Mouse (Mus musculus): Measurements from ENCODE around the gene Nf1. TPM values are rescaled to one million over a fixed set of nuclear protein-coding genes. Genes with fewer than 3 reads are reported as not detected.

Nf1 gene
- 31.1 TPM for polyA plus RNA-seq (2015; fragmentation: Illumina TruSeq; extraction: RNeasy Lipid Tissue Mini Kit (QIAGEN cat#74804); ENCODE audit: low read depth, low replicate concordance)

GRCm38 (mm10) chr11:79339234-79339807, at the start of gene Nf1:
Gene Nf1, plus strand, starts transcription at chr11:79339693.

GRCm38 (mm10) chr11:79296856-79297491, 42.5 kb upstream of the Nf1 start, which contains the start of gene Gm9964:
Gene Gm9964, minus strand, starts transcription at chr11:79296906.

DNA sequence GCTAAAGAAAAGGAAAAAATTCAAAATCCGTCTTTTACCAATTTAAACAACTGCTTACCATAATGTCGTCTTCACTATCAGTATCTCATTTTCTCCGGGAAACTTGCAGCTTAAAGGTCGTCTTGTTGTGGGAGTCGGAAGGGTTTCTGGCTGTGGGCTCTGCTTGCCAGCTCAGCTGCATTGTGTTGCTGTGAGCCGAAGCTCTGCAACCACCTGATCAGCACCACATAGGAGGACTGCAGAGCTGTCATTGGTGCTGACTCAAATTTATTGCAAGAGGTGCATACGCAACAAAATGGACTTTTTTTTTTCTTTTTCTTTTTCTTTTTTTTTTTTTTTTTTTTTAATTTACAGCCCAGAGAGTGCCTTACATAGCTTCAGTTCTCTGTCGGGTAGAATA, 164.4 kb downstream of the Nf1 start, which contains the start of gene Omg:
Gene Omg (minus strand): TSS at position 240 of the 400 bp plus-strand sequence.

DNA sequence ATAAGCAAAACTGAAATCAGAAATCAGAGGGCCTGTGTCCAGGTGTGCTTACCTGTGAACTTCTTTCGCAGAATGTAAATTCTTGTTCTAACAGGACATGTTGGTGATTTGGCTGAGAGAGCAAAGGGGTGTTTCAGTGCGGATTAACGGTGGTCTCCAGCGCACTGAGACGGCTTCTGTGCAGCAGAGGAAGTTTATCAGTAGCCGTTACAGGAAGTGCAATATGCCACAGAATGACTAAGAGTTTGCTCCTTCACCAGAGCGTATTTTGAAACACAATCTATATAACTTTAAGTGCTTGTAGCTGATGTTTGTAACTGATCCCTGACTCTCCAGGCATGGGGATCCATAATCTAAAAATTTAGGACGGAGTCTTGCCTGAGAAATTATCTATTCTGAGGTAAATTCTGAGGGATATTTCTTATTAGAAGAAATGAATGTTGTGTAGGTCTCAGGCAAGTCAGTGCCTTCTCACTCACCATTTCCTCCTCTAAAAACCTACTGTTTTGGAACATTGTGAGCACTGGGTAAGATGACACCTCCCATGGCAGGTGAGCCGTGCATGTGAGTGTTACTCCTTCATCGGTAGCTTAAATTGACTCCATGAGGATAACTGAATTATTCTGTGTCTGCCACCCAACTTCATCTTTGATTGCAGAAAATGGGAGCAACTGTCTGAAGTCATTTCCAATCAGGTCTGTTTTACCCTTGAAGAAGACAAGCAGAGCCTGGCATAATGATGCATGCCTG, 184.2 kb downstream of the Nf1 start, which contains the start of gene Evi2b:
Gene Evi2b (minus strand): TSS at position 203 of the 750 bp plus-strand sequence.

GRCm38 (mm10) chr11:79530333-79530761, 190.9 kb downstream of the Nf1 start, which contains the start of the genes Evi2 and Evi2a:
Gene Evi2, minus strand, starts transcription at chr11:79530589.
Gene Evi2a, minus strand, starts transcription at chr11:79530609.

GRCm38 (mm10) chr11:79590664-79591590, 251.4 kb downstream of the Nf1 start, which contains the start of gene Rab11fip4:
Gene Rab11fip4, plus strand, starts transcription at chr11:79591212.

Other genes starting within 250 kb of the Nf1 start
- gene Ksr1, start 193.3 kb upstream of the Nf1 start, polyA plus RNA-seq (2015; fragmentation: Illumina TruSeq; extraction: RNeasy Lipid Tissue Mini Kit (QIAGEN cat#74804); ENCODE audit: low read depth, low replicate concordance): 31.1 TPM
- gene Wsb1, start 85.0 kb upstream of the Nf1 start, polyA plus RNA-seq (2015; fragmentation: Illumina TruSeq; extraction: RNeasy Lipid Tissue Mini Kit (QIAGEN cat#74804); ENCODE audit: low read depth, low replicate concordance): 144 TPM
- not detected for gene Gm9964, start 42.8 kb upstream of the Nf1 start, polyA plus RNA-seq (2015; fragmentation: Illumina TruSeq; extraction: RNeasy Lipid Tissue Mini Kit (QIAGEN cat#74804); ENCODE audit: low read depth, low replicate concordance)
- gene Omg, start 164.4 kb downstream of the Nf1 start, polyA plus RNA-seq (2015; fragmentation: Illumina TruSeq; extraction: RNeasy Lipid Tissue Mini Kit (QIAGEN cat#74804); ENCODE audit: low read depth, low replicate concordance): 157 TPM
- gene Evi2b, start 184.1 kb downstream of the Nf1 start, polyA plus RNA-seq (2015; fragmentation: Illumina TruSeq; extraction: RNeasy Lipid Tissue Mini Kit (QIAGEN cat#74804); ENCODE audit: low read depth, low replicate concordance): 0.57 TPM
- gene Evi2, start 190.9 kb downstream of the Nf1 start, polyA plus RNA-seq (2015; fragmentation: Illumina TruSeq; extraction: RNeasy Lipid Tissue Mini Kit (QIAGEN cat#74804); ENCODE audit: low read depth, low replicate concordance): 0.15 TPM
- 65.9 TPM for gene Evi2a, start 190.9 kb downstream of the Nf1 start, polyA plus RNA-seq (2015; fragmentation: Illumina TruSeq; extraction: RNeasy Lipid Tissue Mini Kit (QIAGEN cat#74804); ENCODE audit: low read depth, low replicate concordance)